Mouse (Mus musculus) left cerebral cortex, adult 2 months (tissue): ENCODE results near the gene Brsk2. TPM values are rescaled to one million over a fixed set of nuclear protein-coding genes. Genes with fewer than 3 reads are reported as not detected.
A peak's percentile ranks its signal among the peaks of the same experiment; 100 is the strongest.

ENCODE experiments used
- DNase-seq, 2 experiments: peaks; one replicate each; pipeline ENCODE4 v3.0.0; 2021 to 2022; ENCODE audit warnings: low spot score in 2 of 2, mixed read lengths in 1 of 2; ENCODE audit errors: extremely low spot score in 1 of 2
- H3K27ac ChIP-seq: fragments of 200-600 bp; 2 replicates; pipeline ENCODE4 v1.8.1; 2022
- H3K4me3 ChIP-seq: fragments of 200-600 bp; 2 replicates; pipeline ENCODE4 v1.8.1; 2022
- CTCF ChIP-seq: fragments of 200-600 bp; IDR thresholded peaks from 2 replicates; pipeline ENCODE4 v1.8.1; 2022; ENCODE audit warnings: antibody characterized with exemption, mild to moderate bottlenecking, moderate library complexity
- intact Hi-C: fragments of 180-260 bp; cut with DNase I; formaldehyde crosslinking; loops from one replicate; pipeline ENCODE4 v1.15.1; 2025
- total RNA-seq, 2 experiments: library from RNA; stranded (reverse); gene quantifications; 2 replicates each; pipeline ENCODE4 v1.2.3; 2021

Brsk2 gene
- total RNA-seq, 2 experiments from 2014 or later, result 223 to 224 TPM

DNA sequence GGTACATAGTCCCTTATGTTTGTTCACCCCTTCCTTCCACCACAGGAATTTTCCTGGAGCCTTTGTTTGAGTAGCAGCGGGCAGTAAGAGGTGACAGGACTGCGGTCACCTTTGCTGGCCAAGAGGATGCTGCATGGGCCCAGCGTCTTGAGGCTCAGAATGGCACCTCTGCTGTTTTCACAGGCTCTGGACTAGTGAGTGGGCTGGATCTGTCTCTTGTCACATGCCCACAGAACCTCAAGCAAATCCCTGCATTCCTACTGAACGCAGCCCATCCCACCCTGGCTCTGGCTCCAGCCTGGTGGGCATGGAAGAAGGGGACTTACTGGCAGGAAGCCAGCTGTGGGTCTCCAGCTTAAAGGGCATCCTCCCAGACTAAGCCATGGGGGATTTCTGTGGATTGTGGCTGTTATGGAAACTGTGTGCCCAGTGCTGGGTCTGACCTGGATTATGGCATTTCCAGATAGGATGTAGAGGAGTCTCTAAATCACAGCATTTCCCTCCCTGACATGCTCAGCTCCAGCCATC lies 8.0 kb downstream of the Brsk2 start:
- Histone ChIP-seq H3K27ac (peak overlapping the region; percentile 85), H3K4me3 (no peak overlapping the region)
- no peak for DNase-seq
- intact Hi-C loops, result no loop called here
- no peak for TF ChIP-seq CTCF

DNA sequence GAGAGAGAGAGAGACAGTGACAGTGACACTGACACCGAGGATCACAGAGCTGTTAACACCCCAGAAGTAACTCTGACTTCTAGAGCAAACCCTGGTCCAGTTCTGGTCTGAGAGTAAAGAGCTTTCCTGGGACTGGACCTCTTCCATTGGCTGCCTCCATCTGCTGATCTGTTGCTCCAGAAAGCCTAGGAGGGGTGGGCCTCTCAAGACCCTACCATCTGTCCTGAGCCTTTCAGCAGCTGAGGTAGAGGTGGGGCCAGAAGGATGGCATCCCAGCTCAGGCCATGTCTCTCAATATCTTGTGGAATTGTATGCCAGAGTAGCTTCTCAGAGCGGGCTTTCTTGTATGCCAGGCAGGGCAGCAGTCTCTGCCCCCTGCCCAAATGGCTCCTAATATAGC lies 8.7 kb downstream of the Brsk2 start:
- TF ChIP-seq CTCF, result no peak
- no peak for DNase-seq
- Histone ChIP-seq H3K4me3 (no peak overlapping the region), H3K27ac (peak overlapping the region; percentile 50)
- intact Hi-C loops, result no loop called here

DNA sequence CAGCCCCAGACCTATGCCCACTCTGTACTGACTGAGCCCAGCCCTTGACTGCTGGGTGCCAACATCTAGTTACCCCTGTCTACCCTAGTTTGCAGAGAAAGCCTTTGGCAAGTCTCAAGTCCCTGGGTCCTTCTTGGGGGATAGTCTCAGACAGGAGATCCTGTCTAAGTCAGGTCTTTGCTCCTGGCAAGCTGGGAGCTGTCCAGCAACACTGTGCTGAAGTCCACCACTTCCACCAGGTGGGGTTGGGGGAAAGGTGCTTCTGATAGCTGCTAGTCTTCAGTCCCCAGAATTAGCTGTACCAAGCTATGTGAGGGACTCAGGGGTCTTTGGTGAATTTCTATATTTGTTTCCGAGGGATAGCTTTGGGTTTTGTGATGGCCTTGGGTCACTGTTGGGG lies 9.6 kb downstream of the Brsk2 start:
- DNase-seq, result no peak
- peak overlapping the region; percentile 50; the same call in 1 of the 2 replicates for H3K27ac ChIP-seq
- intact Hi-C loops, result no loop called here
- H3K4me3 ChIP-seq, result no peak overlapping the region
- no peak for TF ChIP-seq CTCF

DNA sequence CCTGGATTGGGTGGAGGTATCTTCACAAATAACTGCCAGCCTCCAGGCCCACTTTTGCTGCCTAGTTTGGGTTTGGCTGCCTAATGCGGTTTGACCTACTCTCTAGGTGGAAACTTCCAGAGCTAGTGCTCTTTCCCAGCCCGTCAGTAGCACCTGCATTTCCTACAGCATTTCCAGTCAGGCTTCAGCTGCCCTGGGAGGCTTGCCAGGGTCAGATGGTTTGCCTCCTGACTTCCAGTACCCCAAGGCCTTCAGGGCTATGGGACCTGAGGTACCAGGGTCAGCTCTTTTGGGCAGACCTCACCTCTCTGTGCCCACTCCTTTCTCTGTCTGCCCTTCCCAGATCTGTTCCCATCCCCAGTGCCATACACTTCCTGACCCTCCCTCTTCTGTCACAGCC lies 11.4 kb downstream of the Brsk2 start:
- no peak for TF ChIP-seq CTCF
- no peak for DNase-seq
- peak overlapping the region; percentile 63 for H3K27ac ChIP-seq
- no peak overlapping the region for H3K4me3 ChIP-seq
- intact Hi-C loops, result no loop called here

DNA sequence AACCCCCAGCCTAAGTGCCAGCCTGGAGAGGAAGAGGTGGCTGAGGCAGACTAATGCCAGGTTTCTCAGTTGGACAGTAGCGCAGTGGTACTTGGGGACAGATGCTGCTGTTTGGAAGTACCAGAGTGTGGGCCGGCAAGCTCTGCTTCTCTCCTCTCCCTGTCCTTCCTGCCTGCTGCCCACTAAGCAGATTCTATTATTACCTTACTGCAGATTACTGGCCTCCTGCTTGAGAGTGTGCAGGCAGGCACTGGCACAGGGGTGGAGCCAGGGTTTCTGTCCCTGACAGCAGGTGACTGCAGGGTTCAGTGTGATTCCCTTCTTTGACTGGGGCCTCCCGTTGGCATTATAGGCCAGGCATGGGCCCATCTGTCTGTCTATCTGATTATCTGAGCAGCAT lies 11.9 kb downstream of the Brsk2 start:
- peak in 1 of 2 experiments; percentile 52 for DNase-seq
- intact Hi-C loops, result no loop called here
- no peak overlapping the region for H3K4me3 ChIP-seq
- no peak for TF ChIP-seq CTCF
- peak overlapping the region; percentile 63 for H3K27ac ChIP-seq

DNA sequence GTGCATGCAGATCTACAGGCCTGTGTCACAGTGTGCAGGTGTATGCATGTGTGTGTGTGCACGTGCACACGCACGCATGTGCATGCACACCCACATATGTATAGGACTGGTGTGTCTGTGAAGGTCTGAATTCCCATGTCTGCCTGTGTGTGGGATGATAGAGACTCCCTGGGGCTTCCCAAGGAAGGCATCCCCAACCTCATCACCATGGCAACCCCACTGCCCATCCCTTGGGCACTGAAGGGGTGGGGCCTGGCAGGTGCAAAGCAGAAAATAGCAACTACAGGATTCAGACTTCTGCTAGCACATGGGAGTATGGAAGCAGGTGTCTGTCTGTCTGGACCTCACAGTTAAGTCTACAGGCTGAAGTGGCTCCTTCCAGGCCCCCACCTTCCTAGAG lies 13.0 kb downstream of the Brsk2 start:
- Histone ChIP-seq H3K27ac (peak overlapping the region; percentile 63), H3K4me3 (no peak overlapping the region)
- DNase-seq, result no peak
- intact Hi-C loops, result no loop called here
- TF ChIP-seq CTCF, result no peak

DNA sequence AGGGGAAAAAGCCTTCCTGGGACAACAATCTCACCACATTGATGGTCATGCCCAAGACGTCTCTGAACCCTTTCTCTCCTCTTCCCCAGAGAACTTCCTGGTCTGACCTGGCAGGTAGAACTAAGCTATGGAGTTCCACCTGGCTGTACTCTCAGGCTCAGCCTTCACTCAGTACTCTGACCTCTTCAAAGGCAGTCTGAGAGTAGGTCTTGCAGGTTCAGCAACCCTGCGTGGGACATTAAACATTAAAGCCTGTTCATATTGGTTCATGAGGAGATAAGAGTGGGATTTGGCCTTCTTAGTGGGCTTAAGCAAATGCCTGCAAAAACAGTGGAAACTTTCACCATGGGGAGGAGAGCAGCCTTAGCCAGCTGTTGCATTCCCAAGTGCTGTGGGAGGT lies 16.7 kb downstream of the Brsk2 start:
- no peak for DNase-seq
- Histone ChIP-seq H3K4me3 (no peak overlapping the region), H3K27ac (peak overlapping the region; percentile 30; the same call in 1 of the 2 replicates)
- intact Hi-C loops, result no loop called here
- TF ChIP-seq CTCF, result no peak

DNA sequence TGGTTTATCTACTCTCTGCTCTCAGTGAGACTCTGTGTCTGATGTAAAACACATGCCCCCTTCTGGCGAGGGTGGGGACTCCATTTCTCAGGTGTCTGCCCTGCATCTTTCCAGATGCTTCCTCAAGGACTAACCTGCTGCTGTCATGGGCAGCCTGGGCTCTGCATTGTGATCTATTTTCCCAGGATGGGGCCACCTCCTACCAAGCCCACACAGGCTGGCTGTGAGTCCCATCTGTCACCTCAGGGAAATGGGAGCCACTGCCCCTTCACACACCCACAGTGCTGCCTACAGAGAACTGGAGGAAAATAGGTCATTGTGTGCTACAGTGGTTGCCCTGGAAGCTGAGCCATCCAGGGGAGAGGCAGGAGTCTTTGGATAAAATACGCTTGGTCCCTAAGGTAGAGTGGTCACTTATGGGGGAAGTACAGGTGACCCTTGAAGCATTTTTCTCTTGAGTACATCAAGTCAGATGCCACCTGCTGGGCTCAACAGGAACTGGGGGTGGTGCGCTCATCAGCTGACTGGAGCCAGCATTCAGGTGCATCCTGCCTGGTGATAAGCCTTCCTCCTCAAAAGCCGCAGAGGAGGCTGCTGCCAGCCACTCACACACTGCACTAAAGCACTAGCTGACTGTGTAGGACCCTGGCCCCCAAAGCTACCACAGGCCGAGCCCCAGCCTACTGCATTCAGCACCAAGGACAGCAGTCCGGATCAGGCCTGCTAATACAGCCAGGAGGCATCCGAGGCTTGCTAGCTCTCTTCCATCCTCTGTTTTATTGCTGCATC lies 23.5 kb downstream of the Brsk2 start:
- peak; percentile 50 to 52 for DNase-seq
- H3K27ac ChIP-seq, result peak overlapping the region; percentile 7; the same call in 1 of the 2 replicates

DNA sequence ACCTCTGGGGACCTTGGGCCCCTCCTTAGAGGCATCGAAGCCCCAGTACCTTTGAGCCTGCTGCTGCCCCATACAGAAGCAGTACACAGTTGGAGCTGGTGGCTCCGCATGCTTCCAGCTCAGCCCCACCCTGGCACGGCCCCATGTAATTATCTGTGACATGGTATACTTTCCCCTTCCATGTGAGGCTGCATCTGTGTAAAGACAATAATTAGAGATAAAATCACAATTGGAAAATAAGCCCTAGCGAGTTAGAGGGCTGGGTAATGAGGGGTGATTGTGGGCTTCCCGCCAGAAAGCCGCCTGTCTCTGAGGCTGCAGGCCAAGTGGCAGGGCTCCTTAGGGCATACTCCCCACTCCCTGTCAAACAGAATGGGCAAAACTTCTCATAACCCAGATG lies 28.5 kb downstream of the Brsk2 start:
- no peak for DNase-seq
- intact Hi-C loops, result no loop called here
- TF ChIP-seq CTCF, result no peak

More for the DNA sequence above, 23.5 kb downstream of the Brsk2 start:
- peak; percentile 43 for TF ChIP-seq CTCF
- no peak overlapping the region for H3K4me3 ChIP-seq
- intact Hi-C loops, result no loop called here

DNA sequence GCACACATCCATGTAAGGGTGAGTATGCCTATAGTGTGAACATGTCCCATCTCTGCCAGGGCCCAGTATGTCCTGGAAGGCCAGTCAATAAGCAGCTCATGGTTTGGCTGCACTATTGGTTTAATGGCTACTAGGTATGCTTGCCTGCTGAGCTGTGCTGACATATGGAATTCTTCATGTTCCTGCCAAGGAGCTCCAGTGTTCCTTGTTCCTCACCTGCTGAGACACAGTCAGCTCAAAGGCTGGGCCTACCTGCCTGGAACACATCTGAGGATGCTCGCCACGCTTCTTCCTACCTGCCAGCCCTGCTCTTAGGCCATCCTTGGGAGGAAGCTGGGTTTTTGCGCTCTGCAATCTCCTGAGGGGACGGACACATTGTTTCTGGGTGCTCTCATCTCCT lies 29.7 kb downstream of the Brsk2 start:
- intact Hi-C loops, result no loop called here
- no peak overlapping the region for H3K27ac ChIP-seq
- no peak for DNase-seq
- no peak for TF ChIP-seq CTCF
- no peak overlapping the region for H3K4me3 ChIP-seq

More for the DNA sequence above, 28.5 kb downstream of the Brsk2 start:
- Histone ChIP-seq H3K4me3 (no peak overlapping the region), H3K27ac (no peak overlapping the region)

DNA sequence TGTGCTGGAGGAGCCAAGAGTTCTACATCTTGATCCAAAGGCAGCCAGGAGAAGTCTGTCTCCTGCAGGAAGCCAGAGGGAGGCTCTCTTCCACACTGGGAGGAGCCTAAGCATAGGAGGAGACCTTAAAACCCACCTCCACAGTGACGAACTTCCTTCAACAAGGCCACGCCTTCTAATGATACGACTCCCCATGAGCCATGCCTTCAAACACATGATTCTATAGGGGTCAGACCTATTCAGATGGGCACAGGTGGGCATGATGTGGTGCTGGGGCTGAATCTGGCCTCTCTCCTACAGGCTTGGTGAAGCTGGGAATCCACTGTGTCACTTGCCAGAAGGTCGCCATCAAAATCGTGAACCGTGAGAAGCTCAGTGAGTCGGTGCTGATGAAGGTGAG lies 31.7 kb downstream of the Brsk2 start:
- Histone ChIP-seq H3K4me3 (no peak overlapping the region), H3K27ac (no peak overlapping the region)
- DNase-seq, result no peak
- intact Hi-C loops, result no loop called here
- TF ChIP-seq CTCF, result no peak

DNA sequence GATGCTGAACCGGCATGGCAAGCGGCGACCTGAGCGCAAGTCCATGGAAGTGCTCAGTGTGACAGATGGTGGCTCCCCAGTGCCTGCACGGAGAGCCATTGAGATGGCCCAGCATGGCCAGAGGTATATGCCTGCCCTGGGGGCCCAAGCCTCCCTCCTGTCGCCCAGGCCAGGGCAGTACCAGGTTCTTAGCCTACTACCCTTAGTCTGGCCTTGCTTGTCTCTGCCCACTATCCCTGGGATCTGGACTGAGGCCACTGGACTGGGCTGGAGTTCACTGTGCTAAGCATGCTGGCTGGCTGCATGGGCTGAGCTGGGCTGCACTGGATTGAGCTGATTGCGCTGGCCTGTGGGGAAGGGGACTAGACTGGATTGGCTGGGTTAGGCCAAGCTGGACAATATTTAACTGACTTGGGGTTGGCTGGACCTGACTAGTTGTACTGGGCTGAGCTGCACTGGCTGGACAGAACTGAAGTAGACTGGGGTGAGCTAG lies 38.8 kb downstream of the Brsk2 start:
- Histone ChIP-seq H3K4me3 (no peak overlapping the region), H3K27ac (no peak overlapping the region)
- no peak for DNase-seq
- intact Hi-C loops, result no loop called here
- TF ChIP-seq CTCF, result no peak

DNA sequence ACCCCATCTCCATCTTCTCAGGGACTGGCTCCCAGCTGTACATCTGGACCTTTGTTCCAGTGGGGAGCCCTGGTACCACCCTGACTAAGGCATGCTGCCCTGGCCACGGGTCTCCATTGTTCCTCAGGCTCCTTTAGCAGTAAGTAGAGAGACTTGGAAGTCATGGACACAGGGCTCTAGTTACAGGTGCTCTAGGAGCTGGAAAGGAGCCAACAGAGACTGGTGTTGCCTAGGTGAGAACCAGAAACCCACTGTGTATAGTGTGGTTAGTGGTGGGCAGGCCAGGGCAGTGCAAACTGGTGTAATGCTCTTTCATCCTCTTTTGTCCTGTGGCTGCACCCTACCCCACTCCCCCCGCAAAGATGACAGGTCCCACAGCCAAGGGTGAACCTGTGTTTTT lies 41.6 kb downstream of the Brsk2 start:
- no peak for DNase-seq
- Histone ChIP-seq H3K4me3 (no peak overlapping the region), H3K27ac (no peak overlapping the region)
- intact Hi-C loops, result no loop called here
- no peak for TF ChIP-seq CTCF
